Mouse (Mus musculus) hematopoietic stem cell, adult 5-6 weeks (primary cell): ENCODE results near the gene Rif1. TPM values are rescaled to one million over a fixed set of nuclear protein-coding genes. Genes with fewer than 3 reads are reported as not detected.

Experiments used
- ATAC-seq, 2 experiments: fragments of 125-278 bp in 1 of 2; replicated peaks in 1 of 2; 2 replicates each; pipeline ENCODE4 v1.8.0; 2016 to 2017; ENCODE audit warnings: inconsistent platforms in 2 of 2, mild to moderate bottlenecking in 2 of 2, moderate number of reproducible peaks in 2 of 2, low read depth in 1 of 2, moderate TSS enrichment in 1 of 2; ENCODE audit not compliant: low FRiP score in 2 of 2, poor library complexity in 2 of 2, severe bottlenecking in 2 of 2, insufficient read depth in 1 of 2, low TSS enrichment in 1 of 2
- total RNA-seq: library from RNA; stranded (forward); fragments of 172-1452, 232-1000 nt; gene quantifications from 2 replicates; pipeline ENCODE4 v1.2.3, GENCODE M21; 2017

Gene Rif1
- total RNA-seq: 132 and 133 TPM in 2 replicates

GRCm38 (mm10) chr2:52072491-52073140, at the start of gene Rif1:
Gene Rif1, plus strand, starts transcription at chr2:52072832.
- ATAC-seq: peak; percentile 78 to 82

- no peak for ATAC-seq
Observed at GRCm38 (mm10) chr2:52027061-52027460, 45.6 kb upstream of the Rif1 start.

GRCm38 (mm10) chr2:52029426-52029825, 43.2 kb upstream of the Rif1 start:
- ATAC-seq: no peak

- no peak for ATAC-seq
Observed at GRCm38 (mm10) chr2:52031491-52031890, 41.1 kb upstream of the Rif1 start.

- ATAC-seq: no peak
Observed at GRCm38 (mm10) chr2:52034601-52035000, 38.0 kb upstream of the Rif1 start.

- ATAC-seq: no peak
Observed at GRCm38 (mm10) chr2:52035144-52035543, 37.5 kb upstream of the Rif1 start.

- ATAC-seq: no peak
Observed at GRCm38 (mm10) chr2:52036929-52037595, 35.6 kb upstream of the Rif1 start.

- ATAC-seq: peak; percentile 71 to 74; a peak in 3 of 4 replicates
Observed at GRCm38 (mm10) chr2:52037882-52038281, 34.8 kb upstream of the Rif1 start, which contains the start of gene Tnfaip6. Gene Tnfaip6, plus strand, starts transcription at chr2:52038009.

GRCm38 (mm10) chr2:52038558-52038957, 34.1 kb upstream of the Rif1 start:
- no peak for ATAC-seq

GRCm38 (mm10) chr2:52039083-52039801, 33.4 kb upstream of the Rif1 start:
- ATAC-seq: no peak

- ATAC-seq: no peak
Observed at GRCm38 (mm10) chr2:52042132-52042531, 30.5 kb upstream of the Rif1 start.

- no peak for ATAC-seq
Observed at GRCm38 (mm10) chr2:52042714-52043113, 29.9 kb upstream of the Rif1 start.

- no peak for ATAC-seq
Observed at GRCm38 (mm10) chr2:52043485-52043884, 29.1 kb upstream of the Rif1 start.

GRCm38 (mm10) chr2:52046032-52046431, 26.6 kb upstream of the Rif1 start:
- ATAC-seq: no peak

GRCm38 (mm10) chr2:52050823-52051222, 21.8 kb upstream of the Rif1 start:
- no peak for ATAC-seq

- no peak for ATAC-seq
Observed at GRCm38 (mm10) chr2:52052335-52052734, 20.3 kb upstream of the Rif1 start.

GRCm38 (mm10) chr2:52053502-52053901, 19.1 kb upstream of the Rif1 start:
- ATAC-seq: no peak

GRCm38 (mm10) chr2:52055616-52056015, 17.0 kb upstream of the Rif1 start:
- ATAC-seq: no peak
